Mouse (Mus musculus): Measurements from ENCODE around the gene Zfp952.
"Not testable (repeated sequence)": the region's sequence is repeated elsewhere in the genome, so short reads cannot be mapped to it uniquely, and the experiment has no call there.

The Zfp952 gene

DNA sequence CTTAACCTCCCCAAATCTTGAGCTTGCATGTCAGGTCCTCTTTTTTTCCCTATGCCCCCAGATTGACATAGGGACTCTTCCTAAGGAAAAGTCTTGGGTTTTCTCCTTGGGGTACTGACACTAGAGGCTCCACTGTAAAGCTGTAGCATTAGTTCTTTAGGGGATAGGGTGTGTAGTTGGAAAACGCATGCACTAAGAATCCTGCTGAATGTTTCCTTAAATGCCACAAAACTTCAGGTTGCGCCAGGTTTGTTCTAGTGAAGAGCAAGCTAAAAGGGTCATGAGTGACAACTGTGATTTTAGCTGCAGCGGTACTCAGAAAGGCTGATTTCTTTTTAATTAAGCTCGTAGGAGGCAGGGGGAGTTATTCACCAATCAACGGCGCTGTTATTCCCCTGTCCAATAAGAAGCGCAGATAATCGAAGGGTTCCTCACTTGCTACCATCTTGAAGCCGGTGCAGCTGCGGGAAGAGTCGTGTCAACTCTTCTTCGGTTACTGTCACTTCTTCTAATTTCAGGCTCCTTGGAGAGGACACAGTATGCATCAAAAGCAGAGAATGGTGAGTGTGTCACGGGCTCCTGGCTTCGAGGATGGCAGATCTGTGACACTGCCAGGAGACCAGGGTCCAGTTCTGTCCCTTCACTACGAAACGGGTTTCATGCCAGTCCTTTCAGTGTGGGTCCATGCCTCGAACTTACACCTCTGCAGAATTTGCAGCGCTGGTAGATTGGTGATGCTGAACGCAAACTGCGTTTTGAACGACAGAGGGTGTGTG, at the start of gene Zfp952:
Zfp952 (plus strand) TSS at position 431 of the 776 bp plus-strand sequence.
- peak; percentile 97 for DNase-seq (ENCODE audit: low read depth, low spot score)

- DNase-seq (ENCODE audit: low read depth, low spot score): no peak
These were observed 49.3 kb upstream of the Zfp952 start for GRCm38 (mm10) chr17:32943661-32944060.

DNA sequence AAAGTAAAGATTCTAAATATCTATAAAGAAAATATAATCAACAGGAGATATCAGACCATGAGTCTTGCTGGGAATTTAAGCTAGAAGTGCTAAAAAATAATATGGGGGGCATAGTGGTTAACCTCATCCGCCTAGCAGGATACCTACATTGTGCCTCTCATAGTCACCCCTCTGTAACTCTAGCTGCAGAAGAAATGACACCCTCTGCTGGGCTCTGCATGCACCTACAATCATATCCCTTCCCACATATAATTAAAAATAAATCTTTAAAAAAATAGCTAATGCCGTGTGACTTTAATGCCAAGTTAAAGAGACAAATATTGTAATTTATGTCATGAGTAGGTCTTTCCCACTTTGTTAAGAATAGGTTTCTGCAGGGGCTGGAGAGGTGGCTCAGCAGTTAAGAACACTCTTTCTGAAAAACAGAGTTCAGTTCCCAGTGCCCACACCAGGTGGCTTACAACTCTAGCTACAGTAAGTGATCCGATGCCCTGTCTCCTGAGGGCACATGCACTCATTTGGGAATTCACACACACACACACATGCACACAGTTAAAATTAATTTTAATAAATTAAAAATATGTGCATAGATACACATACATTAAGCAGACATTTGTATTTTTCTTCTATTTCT, 48.4 kb upstream of the Zfp952 start:
- DNase-seq (ENCODE audit: low read depth, low spot score): peak; percentile 13

GRCm38 (mm10) chr17:32946716-32947115, 46.2 kb upstream of the Zfp952 start:
- no peak for DNase-seq (ENCODE audit: low read depth, low spot score)

- peak; percentile 96 for DNase-seq (ENCODE audit: low read depth, low spot score)
These were observed 45.6 kb upstream of the Zfp952 start, which contains the start of gene Cyp4f13 for GRCm38 (mm10) chr17:32947215-32947914. Gene Cyp4f13, minus strand, starts transcription at chr17:32947402.

GRCm38 (mm10) chr17:32950136-32950535, 42.8 kb upstream of the Zfp952 start:
- no peak for DNase-seq (ENCODE audit: low read depth, low spot score)

DNA sequence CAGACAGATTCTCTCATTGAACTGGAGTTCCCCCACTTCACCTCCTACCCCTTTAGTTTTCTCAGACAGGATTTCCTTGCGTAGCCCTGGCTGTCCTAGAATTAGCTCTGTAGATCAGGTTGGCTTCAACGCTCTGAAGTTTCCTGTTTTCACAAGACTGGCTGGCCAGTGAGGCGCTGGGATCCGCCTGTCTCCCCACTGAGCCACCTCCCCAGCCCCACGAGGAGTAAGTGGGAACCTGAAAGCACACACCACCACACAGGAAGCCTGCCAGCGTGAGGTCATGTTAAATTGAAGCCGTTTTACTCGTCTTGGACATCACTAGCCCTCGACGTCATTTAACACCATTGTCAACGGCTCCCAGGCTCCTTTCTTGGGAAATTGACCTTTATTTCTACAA, 41.9 kb upstream of the Zfp952 start:
- DNase-seq (ENCODE audit: low read depth, low spot score): no peak

DNA sequence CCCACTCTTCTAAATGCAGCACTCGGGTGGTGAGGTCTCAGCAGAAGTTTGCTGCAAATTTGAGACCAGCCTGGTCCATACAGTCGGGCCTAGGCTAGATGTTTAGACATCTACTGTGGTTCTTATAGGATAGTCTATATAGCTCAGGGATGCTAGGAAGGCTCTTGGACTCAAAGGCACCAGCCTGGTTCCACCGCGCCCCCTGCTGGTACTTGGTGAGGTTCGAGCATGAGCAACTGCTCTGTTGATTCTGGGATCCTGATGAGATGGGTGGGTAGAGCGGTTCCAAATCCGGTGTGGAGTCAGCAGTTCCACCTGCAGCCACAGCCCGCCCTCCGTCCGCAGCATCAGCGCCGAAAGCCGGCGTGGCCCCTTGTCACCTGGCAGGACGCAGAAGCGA, 41.5 kb upstream of the Zfp952 start:
- peak; percentile 91 for DNase-seq (ENCODE audit: low read depth, low spot score)

DNA sequence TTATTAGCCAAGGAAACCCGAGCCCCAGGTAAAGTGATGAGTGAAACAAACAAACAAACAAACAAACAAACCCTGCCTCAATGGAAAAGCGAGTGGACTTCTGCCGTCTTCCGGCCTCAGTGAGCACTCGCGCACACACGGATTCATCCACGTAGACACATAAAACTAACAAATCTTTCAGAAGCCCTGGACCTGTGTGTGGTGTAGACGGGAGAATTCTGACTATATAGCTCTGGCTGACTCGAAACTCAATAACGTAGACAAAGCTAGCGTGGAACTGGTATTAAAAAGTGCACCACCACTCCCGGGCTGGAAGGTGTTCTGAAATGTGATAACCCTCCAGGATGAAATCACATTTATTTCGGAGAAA, 27.7 kb upstream of the Zfp952 start:
- DNase-seq (ENCODE audit: low read depth, low spot score): no peak

GRCm38 (mm10) chr17:32965623-32966290, 27.2 kb upstream of the Zfp952 start, which contains the start of gene Zfp472:
Gene Zfp472, plus strand, starts transcription at chr17:32965814.
- peak; percentile 96 for DNase-seq (ENCODE audit: low read depth, low spot score)

DNA sequence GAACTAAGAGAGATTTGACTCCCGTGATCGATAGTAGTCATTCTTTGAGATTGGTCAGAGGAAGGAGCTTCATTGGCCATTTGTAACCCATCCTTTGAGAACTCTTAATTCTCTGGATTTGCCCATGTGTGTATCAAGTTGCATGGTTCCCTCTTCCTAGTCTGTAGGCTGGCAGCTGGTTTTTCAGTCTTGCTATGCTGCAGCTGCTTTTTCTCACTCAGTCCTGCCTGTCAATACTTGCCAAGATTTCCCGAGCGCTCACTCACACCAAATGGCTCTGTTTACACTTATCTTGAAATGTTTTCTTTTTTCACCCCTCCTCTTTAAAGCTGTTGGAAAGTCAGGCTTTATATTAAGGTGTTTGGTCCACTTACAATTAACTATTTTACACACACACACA, 11.6 kb upstream of the Zfp952 start:
- DNase-seq (ENCODE audit: low read depth, low spot score): peak; percentile 7

- DNase-seq (ENCODE audit: low read depth, low spot score): no peak
These were observed 6.6 kb upstream of the Zfp952 start for GRCm38 (mm10) chr17:32986301-32986700.

GRCm38 (mm10) chr17:32991965-32992698, 797 bp upstream of the Zfp952 start:
- DNase-seq (ENCODE audit: low read depth, low spot score): peak; percentile 35

GRCm38 (mm10) chr17:32998492-32998891, 5.6 kb downstream of the Zfp952 start:
- no peak for DNase-seq (ENCODE audit: low read depth, low spot score)

DNA sequence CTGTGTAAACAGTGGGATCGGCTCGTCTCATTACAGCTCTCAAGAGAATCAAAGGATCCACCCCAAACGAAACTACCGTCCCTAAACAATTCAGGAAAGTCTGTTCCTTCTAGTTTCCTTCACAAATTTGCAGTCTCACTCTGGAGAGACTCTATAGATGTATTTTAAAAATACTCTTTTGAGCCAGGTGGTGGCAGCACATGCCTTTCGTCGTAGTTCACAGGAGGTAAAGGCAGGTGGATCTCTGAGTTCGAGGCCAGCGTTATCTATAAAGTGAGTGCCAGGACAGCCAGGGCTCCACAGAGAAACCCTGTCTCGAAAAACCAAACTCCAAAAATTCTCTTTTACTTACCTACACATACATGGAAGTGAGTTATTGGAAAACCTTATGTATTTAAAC, 15.4 kb downstream of the Zfp952 start:
- no peak for DNase-seq (ENCODE audit: low read depth, low spot score)

DNA sequence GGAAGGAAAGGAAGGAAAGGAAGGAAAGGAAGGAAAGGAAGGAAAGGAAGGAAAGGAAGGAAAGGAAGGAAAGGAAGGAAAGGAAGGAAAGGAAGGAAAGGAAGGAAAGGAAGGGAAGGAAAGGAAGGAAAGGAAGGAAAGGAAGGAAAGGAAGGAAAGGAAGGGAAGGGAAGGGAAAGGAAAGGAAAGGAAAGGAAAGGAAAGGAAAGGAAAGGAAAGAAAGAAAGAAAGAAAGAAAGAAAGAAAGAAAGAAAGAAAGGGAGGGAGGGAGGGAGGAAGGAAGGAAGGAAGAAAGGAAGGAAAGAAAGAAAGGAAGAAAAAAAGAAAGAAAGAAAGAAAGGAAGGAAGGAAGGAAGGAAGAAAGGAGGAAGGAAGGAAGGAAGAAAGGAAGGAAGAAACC, 27.5 kb downstream of the Zfp952 start:
- not testable (repeated sequence) for DNase-seq (ENCODE audit: low read depth, low spot score)

- DNase-seq (ENCODE audit: low read depth, low spot score): peak; percentile 16
These were observed 39.4 kb downstream of the Zfp952 start for GRCm38 (mm10) chr17:33032376-33032775.

DNA sequence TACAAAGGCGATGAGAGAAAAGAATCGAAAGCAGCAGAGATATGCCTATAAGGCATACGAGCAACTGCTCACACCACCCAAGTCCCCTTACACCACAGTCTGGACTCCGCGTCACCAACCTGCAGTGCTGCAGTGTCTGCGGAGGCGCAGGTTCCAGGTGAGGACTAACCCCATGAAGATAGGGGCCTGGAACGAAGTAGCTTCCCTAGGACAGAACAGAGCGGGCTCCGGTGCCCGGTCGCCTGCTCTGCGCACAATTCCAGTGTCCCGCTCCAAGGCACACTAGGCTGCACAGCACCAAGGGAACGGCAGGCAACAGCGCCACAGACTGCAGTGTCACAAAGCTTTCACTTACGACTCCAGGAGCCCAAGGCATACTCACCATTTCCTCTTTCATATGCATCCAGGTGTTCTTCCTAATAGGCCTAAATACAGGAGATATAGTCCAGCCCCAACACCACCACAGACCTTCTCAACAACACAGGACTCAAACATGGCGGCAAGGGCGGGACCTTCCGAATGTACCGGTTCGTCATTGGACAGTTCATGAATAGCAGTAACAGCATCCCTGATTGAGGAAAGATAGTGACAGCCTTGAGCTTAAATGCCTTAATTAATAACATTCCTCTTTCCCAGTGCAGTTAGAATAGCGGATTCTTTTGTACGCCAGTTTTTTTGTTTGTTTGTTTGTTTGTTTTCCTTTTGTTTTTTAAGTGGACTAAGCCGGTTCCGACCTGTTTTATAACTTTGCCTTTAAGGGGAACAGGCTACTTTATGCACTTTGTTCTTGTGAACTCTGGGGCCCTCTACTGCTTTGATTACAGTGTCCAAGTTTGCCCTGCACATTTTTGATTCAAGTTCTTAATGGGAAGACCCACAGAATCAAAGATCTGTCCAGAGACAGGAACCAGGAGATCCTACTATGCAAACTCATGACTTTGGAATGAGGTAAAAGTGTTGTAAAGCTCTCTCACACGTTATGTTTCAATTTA, 40.3 kb downstream of the Zfp952 start, which contains the start of gene Zfp763:
Zfp763 (minus strand) TSS at position 503 of the 992 bp plus-strand sequence.
- DNase-seq (ENCODE audit: low read depth, low spot score): peak; percentile 95

All from brain, adult 2 months (tissue).